Mouse (Mus musculus) neutrophil, adult 83 days (primary cell): ENCODE data around the gene Gnmt. TPM values are rescaled to one million over a fixed set of nuclear protein-coding genes. Genes with fewer than 3 reads are reported as not detected.

ENCODE experiments used
- total RNA-seq, 2 experiments: library from RNA; stranded (reverse); gene quantifications; one replicate each; pipeline ENCODE4 v1.2.4; 2023

The Gnmt gene
- 1 to 10 TPM; 2.4 to 4.0 TPM for total RNA-seq

GRCm38 (mm10) chr17:46728904-46729318, at the start of gene Gnmt:
TSS of gene Gnmt (minus strand) at chr17:46729168.

GRCm38 (mm10) chr17:46772404-46773277, 43.7 kb upstream of the Gnmt start, which contains the start of gene 2310039H08Rik:
TSS of gene 2310039H08Rik (plus strand) at chr17:46772635.

GRCm38 (mm10) chr17:46763544-46763943, 34.6 kb upstream of the Gnmt start, which contains the start of gene Ptcra:
TSS of gene Ptcra (minus strand) at chr17:46763712.

GRCm38 (mm10) chr17:46751794-46752556, 23.0 kb upstream of the Gnmt start, which contains the start of gene Cnpy3:
TSS of gene Cnpy3 (minus strand) at chr17:46752214.

GRCm38 (mm10) chr17:46710959-46711597, 17.9 kb downstream of the Gnmt start, which contains the start of gene Pex6:
TSS of gene Pex6 (plus strand) at chr17:46711463.

GRCm38 (mm10) chr17:46704887-46705835, 23.8 kb downstream of the Gnmt start, which contains the start of gene Ppp2r5d:
TSS of gene Ppp2r5d (minus strand) at chr17:46705111.

GRCm38 (mm10) chr17:46680760-46681373, 48.1 kb downstream of the Gnmt start, which contains the start of gene Klhdc3:
TSS of gene Klhdc3 (minus strand) at chr17:46680914.

GRCm38 (mm10) chr17:46678416-46678815, 50.6 kb downstream of the Gnmt start, which contains the start of gene Mea1:
TSS of gene Mea1 (plus strand) at chr17:46678793.

Other genes with a start within 250 kb of the Gnmt start
- not detected for gene Ttbk1, start 241.5 kb downstream of the Gnmt start, total RNA-seq
- gene Dnph1, start 232.5 kb downstream of the Gnmt start, total RNA-seq, result 1 to 10 TPM; 5.6 to 5.8 TPM
- 1 to 10 TPM; 5.3 to 7.0 TPM for gene Cul9, start 182.8 kb downstream of the Gnmt start, total RNA-seq
- gene Srf, start 173.0 kb downstream of the Gnmt start, total RNA-seq, result 10 to 100 TPM; 51.7 to 52.8 TPM
- gene Ptk7, start 99.7 kb downstream of the Gnmt start, total RNA-seq, result under 1 TPM; 0.18 TPM
- 10 to 100 TPM; 19.4 to 20.1 TPM for gene Klc4, start 83.1 kb downstream of the Gnmt start, total RNA-seq
- 10 to 100 TPM; 23.5 to 30.3 TPM for gene Mrpl2, start 82.9 kb downstream of the Gnmt start, total RNA-seq
- gene Cul7, start 78.8 kb downstream of the Gnmt start, total RNA-seq, result 1 to 10 TPM; 3.1 to 3.6 TPM
- 10 to 100 TPM; 13.8 to 14.5 TPM for gene Rrp36, start 54.8 kb downstream of the Gnmt start, total RNA-seq
- gene Mea1, start 50.4 kb downstream of the Gnmt start, total RNA-seq, result 10 to 100 TPM; 41.9 to 42.8 TPM
- gene Klhdc3, start 48.3 kb downstream of the Gnmt start, total RNA-seq, result 10 to 100 TPM; 48.1 to 49.5 TPM
- gene Ppp2r5d, start 24.1 kb downstream of the Gnmt start, total RNA-seq, result 10 to 100 TPM; 30.9 to 33.1 TPM
- gene Pex6, start 17.7 kb downstream of the Gnmt start, total RNA-seq, result 10 to 100 TPM; 21.0 TPM
- gene Cnpy3, start 23.0 kb upstream of the Gnmt start, total RNA-seq, result 10 to 100 TPM; 84.7 to 88.5 TPM
- gene Ptcra, start 34.5 kb upstream of the Gnmt start, total RNA-seq, result not detected
- gene 2310039H08Rik, start 43.5 kb upstream of the Gnmt start, total RNA-seq, result 1 to 10 TPM; 8.5 to 8.6 TPM
- gene Rpl7l1, start 53.5 kb upstream of the Gnmt start, total RNA-seq, result 10 to 100 TPM; 38.0 to 49.1 TPM
- gene Bicral, start 129.3 kb upstream of the Gnmt start, total RNA-seq, result 10 to 100 TPM; 34.1 to 35.6 TPM
- gene Tbcc, start 161.5 kb upstream of the Gnmt start, total RNA-seq, result 10 to 100 TPM; 13.2 to 14.5 TPM
- not detected for gene Prph2, start 181.3 kb upstream of the Gnmt start, total RNA-seq